Mouse (Mus musculus): Measurements from ENCODE around the gene Map6d1.

Gene Map6d1

GRCm38 (mm10) chr16:20191161-20191882, 49.8 kb downstream of the Map6d1 start:
- in situ Hi-C loops (cut with MboI): no loop called here

- in situ Hi-C loops (cut with MboI): no loop called here
Measured at GRCm38 (mm10) chr16:20185368-20185767, 55.8 kb downstream of the Map6d1 start.

Measured in mature B cell (primary cell).